Mouse (Mus musculus): ENCODE results near the gene Dnaaf1. TPM values are rescaled to one million over a fixed set of nuclear protein-coding genes. Genes with fewer than 3 reads are reported as not detected.

The Dnaaf1 gene
- polyA plus RNA-seq, 1 experiment, result 0.28 TPM

DNA sequence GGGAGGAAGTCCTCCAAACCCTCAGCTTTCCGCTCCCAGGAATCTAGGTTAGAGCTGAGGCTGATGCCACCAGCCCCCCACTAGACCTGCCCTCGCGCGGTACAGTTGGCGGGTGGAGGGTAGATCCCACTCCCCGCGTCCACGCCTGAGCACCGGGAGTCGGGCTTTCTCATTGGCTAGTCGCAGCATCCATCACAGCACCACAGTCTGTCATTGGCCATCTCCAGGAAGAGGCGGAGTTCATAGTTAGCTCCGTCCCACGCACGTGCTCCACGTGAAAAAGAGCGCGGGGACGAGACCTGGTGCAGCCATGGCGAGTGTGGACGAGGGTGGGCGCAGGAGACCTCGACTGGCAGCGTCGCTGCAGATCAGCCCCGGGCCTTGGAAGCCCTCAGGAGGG lies 37.4 kb downstream of the Dnaaf1 start, which contains the start of gene Adad2:
Adad2 (plus strand) TSS at position 277 of the 400 bp plus-strand sequence.
- no peak within 1 kb of the TSS for H3K27ac ChIP-seq (ENCODE audit: insufficient read depth, low read length)
- no peak within 1 kb of the TSS for H3K4me3 ChIP-seq (ENCODE audit: low read depth, low read length)
- no peaks in the 10 kb centered on the region for H3K27me3 ChIP-seq (ENCODE audit: control insufficient read depth, insufficient read depth, low read length, poor library complexity, severe bottlenecking)
- H3K9ac ChIP-seq (ENCODE audit: low read depth, poor library complexity, severe bottlenecking), result no peak within 1 kb of the TSS
- H3K9me3 ChIP-seq (replicated peaks; ENCODE audit: control insufficient read depth, insufficient read depth, low read length, poor library complexity, severe bottlenecking), result 0 out of 2 replicates have a peak, but pooled peaks cover 11% of the 10 kb centered on the region
- no peaks in the 10 kb centered on the region for H3K4me1 ChIP-seq (ENCODE audit: control insufficient read depth, insufficient read depth, low read length)
- H3K36me3 ChIP-seq (ENCODE audit: control insufficient read depth, insufficient read depth, low read length, poor library complexity, severe bottlenecking), result no peaks in the 10 kb centered on the region
- no peak for TF ChIP-seq CTCF (IDR thresholded peaks at IDR 0.05; ENCODE audit: low read depth, low read length)
- no peak for TF ChIP-seq POLR2A (IDR thresholded peaks at IDR 0.05; ENCODE audit: insufficient read depth, low read length)
- no peak for TF ChIP-seq EP300 (IDR thresholded peaks at IDR 0.05; ENCODE audit: insufficient read depth, low read depth, low read length)

DNA sequence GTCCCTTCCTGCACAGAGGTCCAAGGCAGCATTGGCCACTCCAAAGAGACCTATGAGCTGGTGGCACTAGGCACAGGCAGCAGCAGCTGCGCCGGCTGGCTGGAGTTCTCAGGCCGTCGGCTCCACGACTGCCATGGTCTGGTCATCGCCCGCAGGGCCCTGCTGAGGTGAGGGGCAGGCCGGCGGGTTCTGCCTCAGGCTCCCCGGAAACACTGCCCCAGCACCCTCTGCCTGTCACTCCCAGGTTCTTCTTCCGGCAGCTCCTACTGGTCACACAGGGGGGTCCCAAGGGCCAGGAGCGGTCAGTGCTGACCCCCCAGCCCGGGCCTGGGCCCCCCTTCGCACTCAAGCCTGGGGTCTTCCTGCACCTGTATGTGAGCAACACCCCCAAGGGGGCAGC lies 40.1 kb downstream of the Dnaaf1 start:
- no peaks in the 10 kb centered on the region for H3K36me3 ChIP-seq (ENCODE audit: control insufficient read depth, insufficient read depth, low read length, poor library complexity, severe bottlenecking)
- H3K9ac ChIP-seq (ENCODE audit: low read depth, poor library complexity, severe bottlenecking), result no peak overlapping the region
- H3K4me3 ChIP-seq (ENCODE audit: low read depth, low read length), result no peak overlapping the region
- H3K4me1 ChIP-seq (ENCODE audit: control insufficient read depth, insufficient read depth, low read length), result peaks cover 3% of the 10 kb centered on the region
- H3K27me3 ChIP-seq (ENCODE audit: control insufficient read depth, insufficient read depth, low read length, poor library complexity, severe bottlenecking), result no peaks in the 10 kb centered on the region
- no peak for TF ChIP-seq EP300 (IDR thresholded peaks at IDR 0.05; ENCODE audit: insufficient read depth, low read depth, low read length)
- TF ChIP-seq POLR2A (IDR thresholded peaks at IDR 0.05; ENCODE audit: insufficient read depth, low read length), result no peak
- no peak for TF ChIP-seq CTCF (IDR thresholded peaks at IDR 0.05; ENCODE audit: low read depth, low read length)
- H3K9me3 ChIP-seq (replicated peaks; ENCODE audit: control insufficient read depth, insufficient read depth, low read length, poor library complexity, severe bottlenecking), result no peaks in the 10 kb centered on the region
- H3K27ac ChIP-seq (ENCODE audit: insufficient read depth, low read length), result no peak overlapping the region

DNA sequence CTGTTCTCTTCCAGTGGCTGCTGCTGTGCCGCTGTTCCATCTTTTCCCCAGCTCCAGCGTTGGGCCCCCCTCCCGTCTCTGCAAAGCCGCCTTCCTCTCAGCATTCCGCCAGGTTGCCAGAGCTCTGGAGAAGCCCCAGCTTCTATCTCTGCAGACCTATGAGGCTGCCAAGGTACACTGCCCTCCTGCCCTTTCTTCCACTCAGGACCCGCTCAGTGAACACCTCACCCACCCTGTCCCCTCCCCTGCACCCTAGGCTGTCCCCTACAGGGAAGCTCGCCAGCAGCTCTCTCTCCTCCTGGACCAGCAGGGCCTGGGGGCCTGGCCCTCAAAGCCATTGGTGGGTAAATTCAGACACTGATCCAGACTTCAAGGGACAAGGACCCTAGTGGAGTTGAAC lies 41.3 kb downstream of the Dnaaf1 start:
- TF ChIP-seq CTCF (IDR thresholded peaks at IDR 0.05; ENCODE audit: low read depth, low read length), result no peak
- TF ChIP-seq POLR2A (IDR thresholded peaks at IDR 0.05; ENCODE audit: insufficient read depth, low read length), result no peak
- TF ChIP-seq EP300 (IDR thresholded peaks at IDR 0.05; ENCODE audit: insufficient read depth, low read depth, low read length), result no peak

DNA sequence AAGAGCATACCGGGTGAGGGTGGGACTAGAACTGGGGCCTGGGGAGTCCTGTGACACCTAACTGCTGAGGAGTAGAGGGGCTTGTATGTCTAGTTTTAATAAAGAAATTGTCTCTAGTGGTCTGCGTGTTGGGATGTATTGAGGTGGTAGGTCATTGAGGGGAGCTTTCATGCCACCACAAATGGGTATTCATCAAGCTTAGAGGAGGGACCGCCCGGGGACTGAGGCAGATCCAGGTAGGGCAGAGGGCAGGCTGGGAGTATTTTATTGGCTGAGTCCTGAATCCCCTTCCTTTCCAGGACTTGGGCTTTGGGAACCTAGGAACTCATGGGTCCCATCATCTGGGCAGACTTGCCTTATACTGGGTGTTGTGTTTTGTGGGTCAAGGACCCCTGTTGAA lies 41.8 kb downstream of the Dnaaf1 start:
- Histone ChIP-seq H3K9me3 (replicated peaks; ENCODE audit: control insufficient read depth, insufficient read depth, low read length, poor library complexity, severe bottlenecking) (no peaks in the 10 kb centered on the region), H3K36me3 (ENCODE audit: control insufficient read depth, insufficient read depth, low read length, poor library complexity, severe bottlenecking) (no peaks in the 10 kb centered on the region), H3K9ac (ENCODE audit: low read depth, poor library complexity, severe bottlenecking) (no peak overlapping the region), H3K4me3 (ENCODE audit: low read depth, low read length) (no peak overlapping the region), H3K27me3 (ENCODE audit: control insufficient read depth, insufficient read depth, low read length, poor library complexity, severe bottlenecking) (no peaks in the 10 kb centered on the region), H3K4me1 (ENCODE audit: control insufficient read depth, insufficient read depth, low read length) (peaks cover 5% of the 10 kb centered on the region), H3K27ac (ENCODE audit: insufficient read depth, low read length) (no peak overlapping the region)
- TF ChIP-seq EP300 (IDR thresholded peaks at IDR 0.05; ENCODE audit: insufficient read depth, low read depth, low read length) (no peak), POLR2A (IDR thresholded peaks at IDR 0.05; ENCODE audit: insufficient read depth, low read length) (no peak), CTCF (IDR thresholded peaks at IDR 0.05; ENCODE audit: low read depth, low read length) (no peak)

More for the DNA sequence above, 41.3 kb downstream of the Dnaaf1 start:
- H3K4me3 ChIP-seq (ENCODE audit: low read depth, low read length), result no peak overlapping the region
- H3K27me3 ChIP-seq (ENCODE audit: control insufficient read depth, insufficient read depth, low read length, poor library complexity, severe bottlenecking), result no peaks in the 10 kb centered on the region
- H3K4me1 ChIP-seq (ENCODE audit: control insufficient read depth, insufficient read depth, low read length), result peaks cover 5% of the 10 kb centered on the region
- H3K9me3 ChIP-seq (replicated peaks; ENCODE audit: control insufficient read depth, insufficient read depth, low read length, poor library complexity, severe bottlenecking), result no peaks in the 10 kb centered on the region
- H3K27ac ChIP-seq (ENCODE audit: insufficient read depth, low read length), result no peak overlapping the region
- peak overlapping the region; percentile 32; the same call in 1 of the 2 replicates for H3K9ac ChIP-seq (ENCODE audit: low read depth, poor library complexity, severe bottlenecking)
- H3K36me3 ChIP-seq (ENCODE audit: control insufficient read depth, insufficient read depth, low read length, poor library complexity, severe bottlenecking), result no peaks in the 10 kb centered on the region

DNA sequence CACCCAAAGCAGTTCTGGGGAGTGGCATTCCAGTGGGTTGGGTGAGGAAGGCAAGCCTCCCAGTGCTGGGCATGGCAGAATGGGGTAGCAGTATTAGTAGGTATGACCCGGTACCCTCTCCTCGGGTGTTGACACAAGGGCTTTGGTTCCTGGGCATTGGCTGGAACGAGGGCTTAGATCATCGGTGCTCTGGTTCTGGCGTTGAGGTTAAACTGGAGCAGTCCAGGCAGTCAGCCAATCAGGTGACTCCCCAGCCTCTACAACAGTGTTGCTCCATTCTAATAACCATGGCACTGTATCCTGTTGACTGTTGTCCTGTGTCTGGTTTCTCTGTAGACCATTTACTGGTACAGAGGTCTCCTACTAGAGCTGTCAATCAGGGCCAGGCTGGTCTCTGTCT lies 42.6 kb downstream of the Dnaaf1 start:
- no peak overlapping the region for H3K4me3 ChIP-seq (ENCODE audit: low read depth, low read length)
- no peak overlapping the region for H3K27ac ChIP-seq (ENCODE audit: insufficient read depth, low read length)
- no peaks in the 10 kb centered on the region for H3K9me3 ChIP-seq (replicated peaks; ENCODE audit: control insufficient read depth, insufficient read depth, low read length, poor library complexity, severe bottlenecking)
- H3K4me1 ChIP-seq (ENCODE audit: control insufficient read depth, insufficient read depth, low read length), result peaks cover 5% of the 10 kb centered on the region
- H3K27me3 ChIP-seq (ENCODE audit: control insufficient read depth, insufficient read depth, low read length, poor library complexity, severe bottlenecking), result no peaks in the 10 kb centered on the region
- no peaks in the 10 kb centered on the region for H3K36me3 ChIP-seq (ENCODE audit: control insufficient read depth, insufficient read depth, low read length, poor library complexity, severe bottlenecking)
- TF ChIP-seq CTCF (IDR thresholded peaks at IDR 0.05; ENCODE audit: low read depth, low read length) (no peak), POLR2A (IDR thresholded peaks at IDR 0.05; ENCODE audit: insufficient read depth, low read length) (no peak), EP300 (IDR thresholded peaks at IDR 0.05; ENCODE audit: insufficient read depth, low read depth, low read length) (no peak)
- no peak overlapping the region for H3K9ac ChIP-seq (ENCODE audit: low read depth, poor library complexity, severe bottlenecking)

DNA sequence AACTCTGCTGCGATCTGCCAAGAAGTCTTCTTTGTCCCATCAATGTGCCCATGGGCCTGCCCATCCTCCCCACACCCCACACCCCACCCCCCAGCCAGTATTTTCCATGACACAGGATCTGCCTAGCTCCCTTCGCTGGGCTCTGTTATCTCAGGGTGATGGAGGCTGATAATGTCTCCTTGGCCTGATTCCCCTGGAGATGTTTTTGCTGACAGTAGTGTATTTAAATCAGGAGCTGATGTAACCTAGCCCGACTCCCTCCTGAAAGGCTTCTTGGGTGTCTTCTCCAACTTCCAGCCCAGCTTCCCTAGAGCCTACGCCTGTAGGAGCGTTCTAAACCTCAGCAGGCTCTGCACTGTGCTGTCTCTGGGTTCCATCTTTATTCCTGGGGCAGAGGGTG lies 43.9 kb downstream of the Dnaaf1 start:
- no peak for TF ChIP-seq POLR2A (IDR thresholded peaks at IDR 0.05; ENCODE audit: insufficient read depth, low read length)
- Histone ChIP-seq H3K27ac (ENCODE audit: insufficient read depth, low read length) (0 out of 2 replicates have a peak overlapping the region, but pooled peaks have one; percentile 31), H3K9ac (ENCODE audit: low read depth, poor library complexity, severe bottlenecking) (no peak overlapping the region), H3K4me1 (ENCODE audit: control insufficient read depth, insufficient read depth, low read length) (peaks cover 5% of the 10 kb centered on the region), H3K9me3 (replicated peaks; ENCODE audit: control insufficient read depth, insufficient read depth, low read length, poor library complexity, severe bottlenecking) (no peaks in the 10 kb centered on the region), H3K4me3 (ENCODE audit: low read depth, low read length) (no peak overlapping the region), H3K36me3 (ENCODE audit: control insufficient read depth, insufficient read depth, low read length, poor library complexity, severe bottlenecking) (no peaks in the 10 kb centered on the region), H3K27me3 (ENCODE audit: control insufficient read depth, insufficient read depth, low read length, poor library complexity, severe bottlenecking) (no peaks in the 10 kb centered on the region)

All from ES-Bruce4 (cell line).